Mouse (Mus musculus) lung, adult 2 months (tissue): ENCODE data around the gene Scyl1. TPM values are rescaled to one million over a fixed set of nuclear protein-coding genes. Genes with fewer than 3 reads are reported as not detected.
"Not testable (repeated sequence)": the region's sequence is repeated elsewhere in the genome, so short reads cannot be mapped to it uniquely, and the experiment has no call there.

Experiments used
- DNase-seq: peaks from one replicate; pipeline ENCODE4 v3.0.0; 2022
- H3K4me1 ChIP-seq: fragments of 200-500 bp; 2 replicates; pipeline ENCODE4 v1.6.1; 2011; ENCODE audit warnings: low read length; ENCODE audit not compliant: control insufficient read depth, insufficient read depth
- H3K4me3 ChIP-seq: fragments of 200-500 bp; replicated peaks from 2 replicates; pipeline ENCODE3; 2011; ENCODE audit warnings: low read depth, mild to moderate bottlenecking, control low read depth, low read length; ENCODE audit errors: extremely low read depth
- CTCF ChIP-seq: fragments of 200-500 bp; IDR thresholded peaks from 2 replicates; pipeline ENCODE4 v1.5.1; 2011; ENCODE audit warnings: mild to moderate bottlenecking, low read length, control low read depth; ENCODE audit not compliant: insufficient read depth
- POLR2A ChIP-seq: fragments of 200-500 bp; IDR thresholded peaks from 2 replicates; pipeline ENCODE4 v1.6.1; 2011; ENCODE audit warnings: low read depth, mild to moderate bottlenecking, control low read depth, low read length, borderline replicate concordance; ENCODE audit errors: extremely low read depth
- WGBS: fragments of 180-500 bp; shearing (Covaris S2); methylation state at CpG from one replicate; pipeline ENCODE4 v1.1.7; 2018; 5-methylcytosine and 5-hydroxymethylcytosine counted together
- polyA plus RNA-seq: library from polyadenylated mRNA; depleted of rRNA; stranded (reverse); fragments of >200 nt; gene quantifications from 2 replicates; pipeline ENCODE4 v1.2.3, GENCODE M21; 2012; rRNA removed

Scyl1 gene
- 113 and 116 TPM in 2 replicates for polyA plus RNA-seq

- under 1% methylated on average over 64 of the region's 64 CpGs for WGBS
- peak; percentile 98 for DNase-seq
- TF ChIP-seq POLR2A = peak; percentile 23; the same call in 1 of the 2 replicates
- TF ChIP-seq CTCF = no peak
- peaks cover 9% of the 10 kb centered on the region for H3K4me1 ChIP-seq
- peak within 1 kb of the TSS; percentile 81 for H3K4me3 ChIP-seq
These were observed at the start of gene Scyl1 for GRCm38 (mm10) chr19:5770925-5771860. Gene Scyl1 (minus strand): TSS chr19:5771419.

GRCm38 (mm10) chr19:5819549-5819948, 48.3 kb upstream of the Scyl1 start:
- peak; percentile 62 for DNase-seq
- H3K4me1 ChIP-seq = peaks cover 22% of the 10 kb centered on the region
- no peak overlapping the region for H3K4me3 ChIP-seq
- 28% methylated on average over 12 of the region's 12 CpGs for WGBS
- 0 out of 2 replicates have a peak, but pooled peaks have one; percentile 11 for TF ChIP-seq POLR2A
- TF ChIP-seq CTCF = peak; percentile 37; the same call in 1 of the 2 replicates

- Histone ChIP-seq H3K4me3 (no peak overlapping the region), H3K4me1 (peaks cover 14% of the 10 kb centered on the region)
- TF ChIP-seq POLR2A (no peak), CTCF (no peak)
- DNase-seq = no peak
- WGBS = 68% methylated on average over 6 of the region's 6 CpGs
These were observed 47.4 kb upstream of the Scyl1 start for GRCm38 (mm10) chr19:5818590-5818977.

- TF ChIP-seq CTCF (peak; percentile 87), POLR2A (peak; percentile 58; the same call in 1 of the 2 replicates)
- 9% methylated on average over 21 of the region's 21 CpGs for WGBS
- peaks cover 14% of the 10 kb centered on the region for H3K4me1 ChIP-seq
- H3K4me3 ChIP-seq = peak overlapping the region; percentile 68
- DNase-seq = peak; percentile 86
These were observed 46.7 kb upstream of the Scyl1 start for GRCm38 (mm10) chr19:5817703-5818589.

- TF ChIP-seq POLR2A = no peak
- no peak for TF ChIP-seq CTCF
- Histone ChIP-seq H3K4me1 (peaks cover 27% of the 10 kb centered on the region), H3K4me3 (no peak overlapping the region)
- no peak for DNase-seq
- 46% methylated on average over 4 of the region's 4 CpGs for WGBS
These were observed 44.7 kb upstream of the Scyl1 start for GRCm38 (mm10) chr19:5815928-5816327.

GRCm38 (mm10) chr19:5815010-5815409, 43.8 kb upstream of the Scyl1 start:
- Histone ChIP-seq H3K4me1 (peaks cover 35% of the 10 kb centered on the region), H3K4me3 (no peak overlapping the region)
- WGBS = 53% methylated on average over 7 of the region's 7 CpGs
- no peak for DNase-seq
- no peak for TF ChIP-seq POLR2A
- TF ChIP-seq CTCF = no peak

GRCm38 (mm10) chr19:5814048-5814447, 42.8 kb upstream of the Scyl1 start:
- peaks cover 39% of the 10 kb centered on the region for H3K4me1 ChIP-seq
- DNase-seq, H3K4me3 ChIP-seq: not testable (repeated sequence)
- WGBS = 35% methylated on average over 1 of the region's 1 CpGs

GRCm38 (mm10) chr19:5813567-5813966, 42.3 kb upstream of the Scyl1 start:
- DNase-seq = no peak
- 90% methylated on average over 3 of the region's 3 CpGs for WGBS
- peaks cover 41% of the 10 kb centered on the region for H3K4me1 ChIP-seq

GRCm38 (mm10) chr19:5811771-5812504, 40.7 kb upstream of the Scyl1 start:
- Histone ChIP-seq H3K4me3 (no peak overlapping the region), H3K4me1 (peaks cover 50% of the 10 kb centered on the region)
- TF ChIP-seq CTCF (no peak), POLR2A (peak; percentile 59; the same call in 1 of the 2 replicates)
- DNase-seq = no peak
- 54% methylated on average over 7 of the region's 7 CpGs for WGBS

More at GRCm38 (mm10) chr19:5813567-5813966, 42.3 kb upstream of the Scyl1 start:
- TF ChIP-seq CTCF (no peak), POLR2A (no peak)
- H3K4me3 ChIP-seq = no peak overlapping the region
